Mouse (Mus musculus): ENCODE data around the gene Ccdc51. TPM values are rescaled to one million over a fixed set of nuclear protein-coding genes. Genes with fewer than 3 reads are reported as not detected.
A peak's percentile ranks its signal among the peaks of the same experiment; 100 is the strongest.

Ccdc51 gene
- polyA plus RNA-seq, 1 experiment = 6.4 TPM

GRCm38 (mm10) chr9:109056081-109056690 is 26.1 kb upstream of the Ccdc51 start:
- TF ChIP-seq CTCF (IDR thresholded peaks at IDR 0.05; ENCODE audit: low read depth, low read length) (no peak), POLR2A (IDR thresholded peaks at IDR 0.05; ENCODE audit: borderline replicate concordance, low read depth, low read length) (no peak)
- H3K4me3 ChIP-seq (ENCODE audit: insufficient read depth, low read length) = no peak overlapping the region
- peaks cover 37% of the 10 kb centered on the region for H3K4me1 ChIP-seq (ENCODE audit: control insufficient read depth, insufficient read depth, low read length)
- peak overlapping the region; percentile 86 for H3K27ac ChIP-seq (ENCODE audit: insufficient read depth, low read depth, low read length)

DNA sequence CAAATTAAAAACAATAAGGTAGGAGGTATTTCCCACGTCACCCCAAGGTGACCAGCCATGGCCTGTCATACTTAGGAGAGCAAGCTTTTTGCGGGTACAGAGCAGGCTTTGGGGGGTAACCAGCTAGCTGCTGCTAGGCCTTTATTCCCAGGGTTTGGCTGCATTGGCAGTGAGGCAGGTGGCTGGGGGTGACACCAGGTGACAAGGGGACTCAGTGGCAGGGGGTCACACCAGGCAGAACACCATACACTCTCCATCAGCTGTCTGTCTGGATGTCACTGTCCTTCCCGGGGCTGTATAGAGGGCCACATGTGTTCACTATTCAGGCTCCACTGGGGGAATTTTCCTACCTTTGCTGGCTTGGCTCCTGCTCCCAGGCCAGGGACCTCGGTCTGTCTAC is 25.4 kb upstream of the Ccdc51 start:
- peaks cover 37% of the 10 kb centered on the region for H3K4me1 ChIP-seq (ENCODE audit: control insufficient read depth, insufficient read depth, low read length)
- peak overlapping the region; percentile 86 for H3K27ac ChIP-seq (ENCODE audit: insufficient read depth, low read depth, low read length)
- H3K4me3 ChIP-seq (ENCODE audit: insufficient read depth, low read length) = peak overlapping the region; percentile 54
- TF ChIP-seq POLR2A (IDR thresholded peaks at IDR 0.05; ENCODE audit: borderline replicate concordance, low read depth, low read length) (no peak), CTCF (IDR thresholded peaks at IDR 0.05; ENCODE audit: low read depth, low read length) (no peak)

DNA sequence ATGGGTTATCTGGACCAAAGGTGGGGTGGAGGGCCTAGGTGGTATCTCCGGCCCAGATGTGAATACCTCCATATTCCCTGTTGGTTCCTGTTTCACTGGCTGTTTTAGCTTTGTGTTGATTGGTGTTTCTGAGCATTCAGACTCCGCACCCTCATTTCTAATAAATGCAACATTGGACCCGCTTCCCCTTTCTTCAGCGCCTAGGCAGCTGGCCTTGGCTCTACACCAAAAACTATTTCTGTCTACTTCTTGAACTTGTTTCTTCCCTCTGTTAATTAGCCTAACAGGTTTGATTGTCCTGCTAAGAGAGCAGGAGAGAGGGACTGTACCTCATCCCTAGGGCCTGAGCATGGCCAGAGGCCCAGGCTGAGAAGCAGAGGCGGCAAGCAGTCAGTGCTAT is 24.8 kb upstream of the Ccdc51 start:
- Histone ChIP-seq H3K4me1 (ENCODE audit: control insufficient read depth, insufficient read depth, low read length) (peaks cover 37% of the 10 kb centered on the region), H3K4me3 (ENCODE audit: insufficient read depth, low read length) (peak overlapping the region; percentile 77), H3K27ac (ENCODE audit: insufficient read depth, low read depth, low read length) (peak overlapping the region; percentile 86)
- TF ChIP-seq POLR2A (IDR thresholded peaks at IDR 0.05; ENCODE audit: borderline replicate concordance, low read depth, low read length) (no peak), CTCF (IDR thresholded peaks at IDR 0.05; ENCODE audit: low read depth, low read length) (no peak)

DNA sequence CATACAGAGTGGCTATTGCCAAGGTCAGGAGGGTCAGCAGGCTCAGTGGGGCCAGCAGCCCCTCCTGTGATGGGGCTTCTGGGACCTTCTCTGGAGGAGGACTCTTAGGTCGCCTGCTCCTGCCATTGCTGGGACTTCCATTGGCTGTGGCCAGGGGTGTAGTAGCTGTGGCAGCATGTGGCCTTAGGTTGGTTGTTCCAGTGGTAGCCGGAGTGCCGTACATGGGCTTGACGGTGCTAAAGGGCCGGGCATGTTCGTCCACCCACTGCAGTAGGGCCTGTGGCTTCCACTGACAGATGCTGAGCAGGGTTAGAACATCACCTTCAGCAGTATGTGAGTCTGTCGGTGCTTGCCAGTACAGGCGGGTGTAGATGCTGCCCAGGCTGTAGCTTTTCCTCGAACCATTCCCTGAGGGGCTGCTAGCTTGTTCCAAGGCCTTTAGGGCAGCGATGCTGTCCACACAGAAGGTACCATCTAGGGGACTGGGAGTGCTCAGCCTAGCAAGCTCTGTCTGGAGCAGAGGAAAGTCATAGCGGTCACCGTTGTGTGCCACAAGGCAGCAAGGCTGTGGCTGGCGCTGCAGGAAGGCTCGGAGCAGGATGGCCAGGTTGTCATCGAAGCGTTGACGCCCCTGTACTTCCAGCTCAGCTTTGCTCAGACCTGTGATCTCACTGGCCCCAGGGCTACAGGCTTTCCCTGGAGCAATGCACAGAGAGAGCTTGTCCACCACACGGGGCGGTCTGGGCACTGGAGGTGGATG is 24.1 kb upstream of the Ccdc51 start:
- peaks cover 37% of the 10 kb centered on the region for H3K4me1 ChIP-seq (ENCODE audit: control insufficient read depth, insufficient read depth, low read length)
- peak overlapping the region; percentile 77 for H3K4me3 ChIP-seq (ENCODE audit: insufficient read depth, low read length)
- TF ChIP-seq CTCF (IDR thresholded peaks at IDR 0.05; ENCODE audit: low read depth, low read length) (no peak), POLR2A (IDR thresholded peaks at IDR 0.05; ENCODE audit: borderline replicate concordance, low read depth, low read length) (0 out of 2 replicates have a peak, but pooled peaks have one; percentile 16)
- peak overlapping the region; percentile 79 for H3K27ac ChIP-seq (ENCODE audit: insufficient read depth, low read depth, low read length)

DNA sequence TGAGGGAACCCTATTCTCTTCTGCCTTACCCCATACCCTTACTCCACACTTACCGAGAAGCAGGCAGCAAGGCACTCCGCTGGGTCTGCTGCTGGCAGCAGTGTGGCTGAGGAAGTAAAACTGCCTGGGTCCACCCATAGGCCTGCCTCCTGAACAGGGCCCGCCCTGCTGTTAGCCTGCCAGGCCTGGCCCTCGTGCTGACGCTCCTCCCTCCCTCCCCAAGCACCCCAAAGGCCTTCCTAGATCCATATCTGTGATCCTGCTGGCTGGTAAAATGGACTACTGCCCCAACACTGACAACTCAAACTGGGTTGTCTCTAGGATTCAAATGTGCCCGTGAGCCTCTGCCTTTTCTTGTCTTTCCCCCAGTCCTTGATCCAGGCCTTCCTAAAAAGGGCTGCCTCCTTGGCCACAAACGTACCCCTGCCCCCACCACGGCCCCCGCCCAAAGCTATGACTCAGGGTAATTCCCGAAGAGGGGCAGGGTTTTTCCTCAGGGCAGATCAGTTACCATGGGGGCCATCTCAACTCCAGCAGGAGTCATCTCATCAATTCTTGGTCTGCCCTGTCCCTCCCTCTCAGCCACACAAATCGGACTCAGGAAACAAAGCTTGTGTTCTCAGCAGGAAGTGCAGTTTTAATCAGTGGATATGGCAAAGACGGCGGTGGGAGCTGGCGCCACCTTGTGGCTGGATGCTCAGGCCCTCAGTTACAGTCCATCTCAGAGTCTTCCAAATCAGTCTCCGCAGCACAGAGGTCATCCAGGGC is 23.0 kb upstream of the Ccdc51 start, which contains the start of gene Trex1:
Gene Trex1, minus strand, starts transcription at position 599 of the 768 bp plus-strand sequence.
- TF ChIP-seq POLR2A (IDR thresholded peaks at IDR 0.05; ENCODE audit: borderline replicate concordance, low read depth, low read length) = peak; percentile 95
- TF ChIP-seq CTCF (IDR thresholded peaks at IDR 0.05; ENCODE audit: low read depth, low read length) = peak; percentile 92
- Histone ChIP-seq H3K4me1 (ENCODE audit: control insufficient read depth, insufficient read depth, low read length) (peaks cover 32% of the 10 kb centered on the region), H3K27ac (ENCODE audit: insufficient read depth, low read depth, low read length) (peak within 1 kb of the TSS; percentile 82), H3K4me3 (ENCODE audit: insufficient read depth, low read length) (peak within 1 kb of the TSS; percentile 77)

GRCm38 (mm10) chr9:109060184-109060897 is 22.0 kb upstream of the Ccdc51 start:
- H3K27ac ChIP-seq (ENCODE audit: insufficient read depth, low read depth, low read length) = no peak overlapping the region
- H3K4me1 ChIP-seq (ENCODE audit: control insufficient read depth, insufficient read depth, low read length) = peaks cover 27% of the 10 kb centered on the region
- TF ChIP-seq POLR2A (IDR thresholded peaks at IDR 0.05; ENCODE audit: borderline replicate concordance, low read depth, low read length) (no peak), CTCF (IDR thresholded peaks at IDR 0.05; ENCODE audit: low read depth, low read length) (no peak)

GRCm38 (mm10) chr9:109060898-109061295 is 21.4 kb upstream of the Ccdc51 start:
- TF ChIP-seq CTCF (IDR thresholded peaks at IDR 0.05; ENCODE audit: low read depth, low read length) (no peak), POLR2A (IDR thresholded peaks at IDR 0.05; ENCODE audit: borderline replicate concordance, low read depth, low read length) (no peak)
- Histone ChIP-seq H3K27ac (ENCODE audit: insufficient read depth, low read depth, low read length) (no peak overlapping the region), H3K4me3 (ENCODE audit: insufficient read depth, low read length) (no peak overlapping the region), H3K4me1 (ENCODE audit: control insufficient read depth, insufficient read depth, low read length) (peaks cover 22% of the 10 kb centered on the region)

More at GRCm38 (mm10) chr9:109060184-109060897, 22.0 kb upstream of the Ccdc51 start:
- no peak overlapping the region for H3K4me3 ChIP-seq (ENCODE audit: insufficient read depth, low read length)

DNA sequence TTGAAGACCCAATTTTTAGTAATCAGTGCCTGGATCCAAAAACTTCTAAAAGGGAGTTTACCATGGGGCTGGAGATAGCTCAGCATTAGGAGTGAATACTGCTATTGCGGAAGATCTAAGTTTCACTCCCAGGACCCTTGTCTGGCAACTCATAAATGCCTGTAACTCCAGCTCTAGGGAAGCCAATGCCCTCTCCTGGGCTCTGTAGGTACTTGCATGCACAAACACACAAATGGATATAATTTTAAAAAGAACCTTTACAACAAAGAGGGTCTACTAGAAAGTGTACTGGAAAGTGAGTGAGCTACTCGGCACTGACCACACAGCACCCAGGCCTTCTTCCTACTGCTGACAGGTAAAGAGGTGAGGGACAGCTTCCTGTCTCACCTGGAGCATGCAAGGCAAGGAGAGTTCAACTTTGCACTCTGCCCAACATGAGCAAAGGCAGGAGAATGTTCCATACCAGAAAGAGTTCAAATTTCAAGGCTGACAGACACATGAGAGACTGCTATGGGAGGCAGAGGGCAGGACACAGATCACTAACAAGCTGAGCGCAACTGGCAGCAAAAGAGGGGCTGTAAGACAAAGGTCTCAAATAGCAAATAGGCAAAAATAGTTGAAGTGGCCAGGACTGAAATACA is 14.1 kb upstream of the Ccdc51 start:
- no peak overlapping the region for H3K4me3 ChIP-seq (ENCODE audit: insufficient read depth, low read length)
- TF ChIP-seq CTCF (IDR thresholded peaks at IDR 0.05; ENCODE audit: low read depth, low read length) (no peak), POLR2A (IDR thresholded peaks at IDR 0.05; ENCODE audit: borderline replicate concordance, low read depth, low read length) (no peak)
- no peak overlapping the region for H3K27ac ChIP-seq (ENCODE audit: insufficient read depth, low read depth, low read length)
- peaks cover 3% of the 10 kb centered on the region for H3K4me1 ChIP-seq (ENCODE audit: control insufficient read depth, insufficient read depth, low read length)

Data from bone marrow macrophage, adult 2 months (primary cell).